Mouse (Mus musculus): ENCODE results near the gene Gm3542. TPM values are rescaled to one million over a fixed set of nuclear protein-coding genes. Genes with fewer than 3 reads are reported as not detected.
"Not testable (repeated sequence)": the region's sequence is repeated elsewhere in the genome, so short reads cannot be mapped to it uniquely, and the experiment has no call there.

The Gm3542 gene
- not detected in 2 replicates for polyA plus RNA-seq (2015; fragmentation: Nextera tagmentation; extraction: Ambion mirVana)

DNA sequence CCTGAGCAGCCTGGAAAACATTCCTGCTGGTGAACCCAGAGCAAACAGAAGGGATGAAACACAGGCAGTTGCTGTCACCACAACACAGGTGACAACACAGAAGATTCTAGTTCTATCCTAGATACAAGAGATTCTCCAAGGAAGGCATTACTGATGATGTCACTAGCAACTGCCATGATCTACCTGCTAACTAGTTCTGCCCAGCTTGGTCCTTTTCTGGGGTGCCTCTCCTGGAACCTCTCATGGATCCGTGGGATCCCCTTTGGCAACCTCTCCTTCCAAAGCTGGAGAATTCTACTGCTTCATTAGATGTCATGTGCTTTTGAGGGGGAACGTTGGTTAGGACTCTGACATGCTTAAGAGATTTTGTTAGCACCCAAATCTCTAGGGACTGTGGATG lies at the start of gene Gm3542:
Gene Gm3542 (minus strand): TSS at position 101 of the 400 bp plus-strand sequence.
- not testable (repeated sequence) for H3K36me3 ChIP-seq (replicated peaks); ATAC-seq (replicated peaks)
- WGBS: no CpG with 5 or more reads among the region's 2 CpGs

More for the DNA sequence above, at the start of gene Gm3542:
- not testable (repeated sequence) for H3K4me3 ChIP-seq; H3K27ac ChIP-seq; H3K9ac ChIP-seq; H3K4me1 ChIP-seq; H3K9me3 ChIP-seq; H3K27me3 ChIP-seq (replicated peaks); H3K4me2 ChIP-seq

Other genes starting within 250 kb of the Gm3542 start
- gene Gm8279, start 203.4 kb downstream of the Gm3542 start, polyA plus RNA-seq (2015; fragmentation: Nextera tagmentation; extraction: Ambion mirVana): not detected in 2 replicates
- not detected in 2 replicates for gene Gm3317, start 170.4 kb downstream of the Gm3542 start, polyA plus RNA-seq (2015; fragmentation: Nextera tagmentation; extraction: Ambion mirVana)
- not detected in 2 replicates for gene Gm8271, start 149.1 kb downstream of the Gm3542 start, polyA plus RNA-seq (2015; fragmentation: Nextera tagmentation; extraction: Ambion mirVana)
- gene Gm3526, start 74.3 kb downstream of the Gm3542 start, polyA plus RNA-seq (2015; fragmentation: Nextera tagmentation; extraction: Ambion mirVana): 0.19 TPM in 1 of 2 replicates, not detected in the other
- gene Gm3500, start 54.1 kb upstream of the Gm3542 start, polyA plus RNA-seq (2015; fragmentation: Nextera tagmentation; extraction: Ambion mirVana): 0.86 and 2.0 TPM in 2 replicates
- gene Gm3194, start 120.5 kb upstream of the Gm3542 start, polyA plus RNA-seq (2015; fragmentation: Nextera tagmentation; extraction: Ambion mirVana): 2.5 and 2.8 TPM in 2 replicates
- not detected in 2 replicates for gene Gm8246, start 142.9 kb upstream of the Gm3542 start, polyA plus RNA-seq (2015; fragmentation: Nextera tagmentation; extraction: Ambion mirVana)
- 0.13 and 0.23 TPM in 2 replicates for gene Gm3187, start 149.3 kb upstream of the Gm3542 start, polyA plus RNA-seq (2015; fragmentation: Nextera tagmentation; extraction: Ambion mirVana)
- 14.8 and 15.0 TPM in 2 replicates for gene Gm3488, start 166.7 kb upstream of the Gm3542 start, polyA plus RNA-seq (2015; fragmentation: Nextera tagmentation; extraction: Ambion mirVana)
- gene Gm3532, start 203.6 kb upstream of the Gm3542 start, polyA plus RNA-seq (2015; fragmentation: Nextera tagmentation; extraction: Ambion mirVana): 0.15 TPM in 1 of 2 replicates, not detected in the other

All from midbrain, embryonic 15.5 days (tissue).